Mouse (Mus musculus) liver, embryonic 11.5 days (tissue): ENCODE data around the gene Nudt14. TPM values are rescaled to one million over a fixed set of nuclear protein-coding genes. Genes with fewer than 3 reads are reported as not detected.

Source experiments
- ATAC-seq: fragments of 200-750 bp; cut with Nextera tagmentation; replicated peaks from 2 replicates; pipeline ENCODE4 v1.8.0; 2017; ENCODE audit warnings: moderate number of reproducible peaks, mild to moderate bottlenecking, moderate TSS enrichment, moderate library complexity; ENCODE audit not compliant: low FRiP score
- DNase-seq: peaks from one replicate; pipeline ENCODE4 v3.0.0-alpha.2; 2017; ENCODE audit warnings: low spot score
- H3K27ac ChIP-seq: fragments of 300-500 bp; sonication (generic); 2 replicates; pipeline ENCODE4 v1.5.1; 2014; ENCODE audit warnings: mild to moderate bottlenecking, low read depth, low read length, control low read depth
- H3K27me3 ChIP-seq: fragments of 300-500 bp; sonication (generic); replicated peaks from 2 replicates; pipeline ENCODE4 v1.6.1; 2014; ENCODE audit warnings: low read length, mixed read lengths; ENCODE audit not compliant: control insufficient read depth, insufficient read depth
- H3K36me3 ChIP-seq: fragments of 300-500 bp; sonication (generic); 2 replicates; pipeline ENCODE4 v1.6.1; 2014; ENCODE audit warnings: mild to moderate bottlenecking, low read length, moderate library complexity, mixed read lengths; ENCODE audit not compliant: control insufficient read depth, insufficient read depth
- H3K4me1 ChIP-seq: fragments of 300-500 bp; sonication (generic); replicated peaks from 2 replicates; pipeline ENCODE4 v1.6.1; 2014; ENCODE audit warnings: low read length, mixed read lengths; ENCODE audit not compliant: control insufficient read depth, insufficient read depth
- H3K4me2 ChIP-seq: fragments of 300-500 bp; sonication (generic); 2 replicates; pipeline ENCODE4 v1.6.1; 2014; ENCODE audit warnings: mild to moderate bottlenecking, control low read depth, moderate library complexity
- H3K4me3 ChIP-seq: fragments of 300-500 bp; sonication (generic); 2 replicates; pipeline ENCODE4 v1.5.1; 2014; ENCODE audit warnings: low read depth, low read length, control low read depth
- H3K9ac ChIP-seq: fragments of 300-500 bp; sonication (generic); 2 replicates; pipeline ENCODE4 v1.6.1; 2014; ENCODE audit warnings: low read depth, low read length, control low read depth
- H3K9me3 ChIP-seq: fragments of 300-500 bp; sonication (generic); 2 replicates; pipeline ENCODE4 v1.6.1; 2016; ENCODE audit warnings: low read length, inconsistent platforms, mixed read lengths; ENCODE audit not compliant: control insufficient read depth
- WGBS: fragments of 180-500 bp; shearing (Covaris S2); extraction: QIAGEN DNeasy Blood & Tissue Kit; methylation state at CpG from one replicate; pipeline ENCODE4 v1.1.7; 2014; 5-methylcytosine and 5-hydroxymethylcytosine counted together
- polyA plus RNA-seq: library from polyadenylated mRNA; unstranded; fragments of >200 nt; fragmentation: Nextera tagmentation; extraction: Ambion mirVana; gene quantifications from 2 replicates; pipeline ENCODE4 v1.2.1, GENCODE M21; 2014

The Nudt14 gene
- polyA plus RNA-seq, 1 experiment from 2014 or later = 43.2 TPM

GRCm38 (mm10) chr12:112912951-112913745, 28.8 kb downstream of the Nudt14 start:
- 87% methylated on average over 28 of the region's 28 CpGs for WGBS
- no peak overlapping the region for H3K27ac ChIP-seq

DNA sequence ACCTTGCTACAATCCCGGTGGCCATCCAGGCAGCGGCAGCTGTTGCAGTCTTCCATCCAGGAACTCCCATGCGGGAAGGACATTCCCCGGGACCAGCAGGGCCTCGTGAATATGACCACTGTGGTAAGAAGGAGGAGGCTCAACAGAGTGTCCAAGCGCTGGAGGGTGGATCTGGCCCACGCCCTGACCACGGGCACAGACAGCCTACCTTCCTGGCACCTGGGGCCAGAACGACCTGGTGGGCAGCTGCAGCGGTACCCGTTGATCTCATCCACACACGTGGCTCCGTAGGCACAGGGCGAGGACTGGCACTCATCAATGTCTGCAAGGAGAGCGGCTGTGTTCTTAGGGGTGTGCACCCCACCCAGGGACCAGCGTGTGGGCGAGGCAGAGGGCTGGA, 30.2 kb downstream of the Nudt14 start:
- 86% methylated on average over 17 of the region's 17 CpGs for WGBS
- ATAC-seq (no peak), DNase-seq (no peak)
- Histone ChIP-seq H3K27ac (no peak overlapping the region), H3K27me3 (no peaks in the 10 kb centered on the region; the same call in none of the 2 replicates), H3K9ac (no peak overlapping the region), H3K4me2 (no peak overlapping the region), H3K9me3 (no peaks in the 10 kb centered on the region), H3K4me3 (no peak overlapping the region), H3K4me1 (no peaks in the 10 kb centered on the region), H3K36me3 (no peaks in the 10 kb centered on the region; the same call in 1 of the 2 replicates)

More at GRCm38 (mm10) chr12:112912951-112913745, 28.8 kb downstream of the Nudt14 start:
- H3K27me3 ChIP-seq = peaks cover 2% of the 10 kb centered on the region
- no peaks in the 10 kb centered on the region; the same call in 1 of the 2 replicates for H3K36me3 ChIP-seq
- H3K4me2 ChIP-seq = no peak overlapping the region
- no peaks in the 10 kb centered on the region for H3K4me1 ChIP-seq
- no peak overlapping the region for H3K9ac ChIP-seq
- no peaks in the 10 kb centered on the region for H3K9me3 ChIP-seq
- ATAC-seq (no peak), DNase-seq (no peak)
- no peak overlapping the region for H3K4me3 ChIP-seq

GRCm38 (mm10) chr12:112908991-112909390, 32.9 kb downstream of the Nudt14 start:
- DNase-seq (no peak), ATAC-seq (no peak)
- H3K9me3 ChIP-seq = no peaks in the 10 kb centered on the region
- no peak overlapping the region for H3K27ac ChIP-seq
- no peaks in the 10 kb centered on the region; the same call in 1 of the 2 replicates for H3K27me3 ChIP-seq
- WGBS = 88% methylated on average over 22 of the region's 22 CpGs
- no peak overlapping the region for H3K9ac ChIP-seq
- H3K36me3 ChIP-seq = no peaks in the 10 kb centered on the region; the same call in 1 of the 2 replicates
- H3K4me2 ChIP-seq = no peak overlapping the region
- no peaks in the 10 kb centered on the region for H3K4me1 ChIP-seq
- no peak overlapping the region for H3K4me3 ChIP-seq

DNA sequence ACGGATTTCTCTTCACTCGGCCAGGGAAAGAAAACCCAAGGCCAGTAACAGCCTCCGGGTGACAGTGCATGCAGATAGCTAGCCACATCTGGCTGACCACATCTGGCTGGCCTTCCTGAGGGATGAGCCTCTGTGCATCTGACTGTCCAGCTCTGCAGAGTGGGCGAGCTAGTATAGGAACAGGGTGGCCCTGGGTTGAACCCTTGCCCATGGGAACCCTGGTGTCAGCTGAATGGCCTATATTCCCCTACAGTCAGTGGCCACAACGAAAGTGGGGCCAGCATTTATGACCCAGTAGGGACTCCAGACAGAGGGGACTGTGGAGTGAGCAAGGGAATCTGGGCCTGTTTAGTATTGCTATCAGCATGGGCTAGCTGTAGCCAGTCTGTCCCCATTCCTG, 36.9 kb downstream of the Nudt14 start:
- H3K27ac ChIP-seq = no peak overlapping the region
- DNase-seq (no peak), ATAC-seq (no peak)
- H3K4me2 ChIP-seq = no peak overlapping the region
- H3K9me3 ChIP-seq = no peaks in the 10 kb centered on the region
- H3K27me3 ChIP-seq = no peaks in the 10 kb centered on the region; the same call in 1 of the 2 replicates
- H3K4me1 ChIP-seq = no peaks in the 10 kb centered on the region
- no peak overlapping the region for H3K4me3 ChIP-seq
- H3K36me3 ChIP-seq = no peaks in the 10 kb centered on the region; the same call in 1 of the 2 replicates
- 79% methylated on average over 5 of the region's 5 CpGs for WGBS
- H3K9ac ChIP-seq = no peak overlapping the region

- Histone ChIP-seq H3K9me3 (no peaks in the 10 kb centered on the region), H3K36me3 (no peaks in the 10 kb centered on the region; the same call in 1 of the 2 replicates), H3K27me3 (no peaks in the 10 kb centered on the region; the same call in 1 of the 2 replicates), H3K4me2 (no peak overlapping the region), H3K9ac (no peak overlapping the region), H3K27ac (no peak overlapping the region), H3K4me1 (no peaks in the 10 kb centered on the region), H3K4me3 (no peak overlapping the region)
- no peak for ATAC-seq
- WGBS = 74% methylated on average over 8 of the region's 8 CpGs
- no peak for DNase-seq
Observed at GRCm38 (mm10) chr12:112903941-112904340, 38.0 kb downstream of the Nudt14 start.

DNA sequence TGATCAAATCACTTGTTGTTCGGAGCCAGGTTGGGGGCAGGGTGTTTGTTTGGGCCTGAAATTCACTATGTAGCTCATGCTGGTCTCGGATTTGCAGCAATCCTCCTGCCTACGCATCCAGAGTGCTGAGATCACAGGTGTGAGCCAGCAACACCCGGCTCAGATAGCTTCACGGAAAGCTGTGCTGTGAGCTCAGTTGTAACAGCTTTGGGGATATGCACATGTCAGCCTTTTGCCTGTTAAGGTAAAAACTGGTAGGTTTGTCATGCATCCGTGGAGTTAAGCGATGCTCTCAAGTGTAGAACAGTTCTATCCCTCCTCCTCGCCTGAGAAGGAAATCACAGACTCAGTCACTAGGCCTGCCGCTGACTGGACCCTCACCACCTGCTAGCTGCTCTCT, 41.3 kb downstream of the Nudt14 start:
- Histone ChIP-seq H3K9ac (no peak overlapping the region), H3K27me3 (peaks cover 2% of the 10 kb centered on the region; the same call in 1 of the 2 replicates), H3K9me3 (no peaks in the 10 kb centered on the region), H3K36me3 (no peaks in the 10 kb centered on the region), H3K4me2 (no peak overlapping the region), H3K4me3 (no peak overlapping the region), H3K4me1 (no peaks in the 10 kb centered on the region; the same call in 1 of the 2 replicates), H3K27ac (no peak overlapping the region)
- 83% methylated on average over 9 of the region's 9 CpGs for WGBS
- DNase-seq (no peak), ATAC-seq (no peak)

DNA sequence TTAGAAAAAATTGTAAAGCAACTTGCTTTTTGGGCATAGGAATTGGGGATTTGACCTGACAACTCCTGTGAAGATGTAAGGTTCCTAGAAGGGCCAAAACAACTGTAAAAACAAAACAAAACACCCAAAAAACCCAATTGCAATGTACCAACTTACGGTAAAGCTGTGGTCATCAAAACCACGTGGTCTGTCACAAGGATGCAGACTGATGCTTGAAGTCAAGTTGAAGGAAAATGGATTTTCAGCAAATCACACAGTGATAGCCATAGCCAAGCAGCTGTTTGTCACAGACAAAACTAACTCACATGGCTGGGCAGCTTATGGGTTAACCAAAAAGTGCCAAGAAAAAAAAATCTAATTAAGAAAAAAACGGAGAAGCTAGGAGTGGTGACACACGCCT, 43.0 kb downstream of the Nudt14 start:
- Histone ChIP-seq H3K27me3 (peaks cover 11% of the 10 kb centered on the region), H3K4me1 (peaks cover 7% of the 10 kb centered on the region), H3K27ac (no peak overlapping the region), H3K36me3 (no peaks in the 10 kb centered on the region), H3K4me2 (no peak overlapping the region), H3K9ac (no peak overlapping the region), H3K9me3 (no peaks in the 10 kb centered on the region), H3K4me3 (no peak overlapping the region)
- DNase-seq (no peak), ATAC-seq (no peak)
- WGBS = 58% methylated on average over 4 of the region's 4 CpGs

DNA sequence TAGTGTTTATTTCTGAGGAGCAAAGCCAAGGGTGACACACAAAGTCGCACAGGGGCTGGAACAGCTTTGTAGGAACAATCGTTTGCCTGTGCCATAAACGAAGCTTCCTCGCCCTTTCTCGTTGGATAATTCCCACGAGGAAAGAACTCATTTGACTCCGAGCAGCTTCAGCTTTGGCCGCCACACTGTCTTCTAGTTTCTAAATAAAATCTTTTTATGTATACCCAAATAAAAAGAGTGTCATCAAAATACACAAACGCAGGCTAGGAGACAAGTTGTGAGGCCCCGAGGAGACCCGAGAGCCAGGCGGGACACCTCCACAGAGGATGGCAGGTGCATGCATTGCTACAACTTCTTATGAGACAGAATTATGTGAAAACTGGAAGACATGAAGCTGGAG, 43.6 kb downstream of the Nudt14 start:
- Histone ChIP-seq H3K4me2 (no peak overlapping the region), H3K27me3 (peaks cover 11% of the 10 kb centered on the region; the same call in 1 of the 2 replicates), H3K36me3 (no peaks in the 10 kb centered on the region), H3K9ac (no peak overlapping the region), H3K9me3 (no peaks in the 10 kb centered on the region), H3K27ac (no peak overlapping the region), H3K4me1 (peaks cover 7% of the 10 kb centered on the region), H3K4me3 (no peak overlapping the region)
- WGBS = 72% methylated on average over 12 of the region's 12 CpGs
- ATAC-seq (no peak), DNase-seq (no peak)
